Mouse (Mus musculus): ENCODE measurements around the gene Rab3c. TPM values are rescaled to one million over a fixed set of nuclear protein-coding genes. Genes with fewer than 3 reads are reported as not detected.

Gene Rab3c
- polyA plus RNA-seq, 1 experiment from 2014 or later: 3.0 TPM

DNA sequence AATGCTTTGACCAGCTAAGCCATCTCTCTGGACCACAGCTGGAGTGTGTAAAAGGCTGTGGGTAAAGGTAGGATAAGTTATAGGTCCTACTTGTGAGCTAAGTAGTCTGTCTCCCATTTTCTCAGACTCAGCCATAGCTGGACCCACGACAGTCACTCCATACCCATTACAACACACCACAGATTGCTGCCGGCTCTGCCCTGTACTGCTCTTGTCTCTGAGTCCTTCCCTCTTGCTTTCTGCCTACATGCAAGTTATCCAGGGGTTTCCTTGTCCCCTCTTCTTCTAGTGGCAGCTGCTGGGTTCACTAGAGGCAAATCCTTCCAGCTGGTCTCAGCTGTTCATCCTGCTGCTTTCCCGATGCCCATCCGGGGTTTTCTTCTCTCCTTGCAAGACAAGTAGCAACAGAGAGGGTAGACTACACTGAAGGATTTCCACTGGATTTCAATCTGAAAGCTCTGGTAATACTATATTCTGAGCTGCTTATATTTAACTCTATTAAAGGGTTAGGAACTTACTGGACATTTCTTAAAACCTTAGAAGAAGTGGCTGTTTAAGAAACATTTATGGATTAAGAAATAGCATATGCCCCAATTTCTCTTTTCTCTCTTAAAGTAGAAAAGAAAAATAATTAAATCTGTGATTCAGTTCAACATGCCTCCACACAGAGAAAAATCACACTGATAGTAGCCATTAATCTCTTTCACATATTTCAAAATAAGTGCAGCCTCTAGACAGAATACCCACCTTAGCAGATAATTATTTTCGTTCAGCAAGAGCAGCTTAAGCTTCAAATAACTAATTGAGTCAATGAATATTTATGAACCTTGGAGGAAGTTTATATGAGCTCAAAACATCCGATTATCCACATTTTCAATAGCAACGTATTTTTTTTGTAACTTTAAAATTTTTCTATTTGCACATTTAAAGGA, 121.9 kb downstream of the Rab3c start:
- Histone ChIP-seq H3K27ac (ENCODE audit: low read depth, low read length) (no peak overlapping the region), H3K4me3 (ENCODE audit: low read depth, low read length) (no peak overlapping the region), H3K36me3 (ENCODE audit: control insufficient read depth, insufficient read depth) (no peaks in the 10 kb centered on the region), H3K4me2 (replicated peaks; ENCODE audit: low read depth) (no peak overlapping the region), H3K4me1 (replicated peaks; ENCODE audit: control insufficient read depth, insufficient read depth, low read length) (no peaks in the 10 kb centered on the region), H3K9me3 (ENCODE audit: control insufficient read depth) (no peaks in the 10 kb centered on the region), H3K27me3 (replicated peaks; ENCODE audit: control insufficient read depth, insufficient read depth, low read length) (no peaks in the 10 kb centered on the region), H3K9ac (ENCODE audit: low read depth, low read length) (no peak overlapping the region)
- 73% methylated on average over 7 of the region's 7 CpGs for WGBS
- no peak for TF ChIP-seq CTCF (IDR thresholded peaks at IDR 0.05; ENCODE audit: low read depth)
- ATAC-seq: no peak

DNA sequence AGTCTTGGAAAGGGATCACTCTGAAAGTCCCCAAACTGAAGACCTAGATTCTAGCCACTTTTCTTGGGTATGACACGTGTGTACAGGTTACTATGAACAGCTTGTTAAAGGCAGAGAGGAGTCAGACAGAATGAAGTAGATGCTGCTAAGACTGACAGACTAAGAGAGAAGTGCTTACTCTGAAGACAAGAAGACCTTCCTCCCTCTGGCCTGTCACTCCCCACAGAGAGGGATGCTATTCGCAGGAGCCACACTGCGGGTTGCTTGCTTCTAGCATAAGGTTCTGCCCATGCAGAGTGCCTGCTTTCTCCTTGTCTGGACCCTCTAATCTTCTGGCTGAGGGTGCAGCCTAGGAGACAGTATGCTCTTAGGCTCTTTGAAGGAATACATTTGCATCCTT, 135.3 kb downstream of the Rab3c start:
- Histone ChIP-seq H3K9me3 (ENCODE audit: control insufficient read depth) (no peaks in the 10 kb centered on the region), H3K27me3 (replicated peaks; ENCODE audit: control insufficient read depth, insufficient read depth, low read length) (no peaks in the 10 kb centered on the region), H3K36me3 (ENCODE audit: control insufficient read depth, insufficient read depth) (no peaks in the 10 kb centered on the region), H3K9ac (ENCODE audit: low read depth, low read length) (no peak overlapping the region), H3K4me2 (replicated peaks; ENCODE audit: low read depth) (no peak overlapping the region), H3K4me3 (ENCODE audit: low read depth, low read length) (no peak overlapping the region), H3K27ac (ENCODE audit: low read depth, low read length) (no peak overlapping the region), H3K4me1 (replicated peaks; ENCODE audit: control insufficient read depth, insufficient read depth, low read length) (no peaks in the 10 kb centered on the region)
- WGBS: 58% methylated on average over 3 of the region's 3 CpGs
- no peak for ATAC-seq
- TF ChIP-seq CTCF (IDR thresholded peaks at IDR 0.05; ENCODE audit: low read depth): no peak

DNA sequence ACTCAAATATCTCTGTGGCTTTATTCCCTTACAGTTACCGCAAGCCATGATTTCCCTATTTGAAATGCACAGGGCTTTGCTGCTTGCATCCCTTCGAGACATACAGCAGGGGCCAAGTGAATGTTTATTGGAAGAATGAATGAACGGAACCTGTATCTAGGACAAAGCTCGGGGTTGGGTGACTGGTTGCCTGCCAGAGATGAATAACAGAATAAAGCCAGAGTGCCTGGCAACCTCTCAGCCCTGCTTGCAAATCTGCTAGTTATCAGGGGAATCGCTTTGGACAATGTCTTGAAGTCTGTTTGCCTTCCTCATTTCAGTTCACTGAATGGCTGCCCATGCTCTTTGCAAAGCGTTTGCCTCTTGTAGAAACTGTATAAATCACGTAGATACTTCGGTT, 135.8 kb downstream of the Rab3c start:
- H3K9me3 ChIP-seq (ENCODE audit: control insufficient read depth): no peaks in the 10 kb centered on the region

DNA sequence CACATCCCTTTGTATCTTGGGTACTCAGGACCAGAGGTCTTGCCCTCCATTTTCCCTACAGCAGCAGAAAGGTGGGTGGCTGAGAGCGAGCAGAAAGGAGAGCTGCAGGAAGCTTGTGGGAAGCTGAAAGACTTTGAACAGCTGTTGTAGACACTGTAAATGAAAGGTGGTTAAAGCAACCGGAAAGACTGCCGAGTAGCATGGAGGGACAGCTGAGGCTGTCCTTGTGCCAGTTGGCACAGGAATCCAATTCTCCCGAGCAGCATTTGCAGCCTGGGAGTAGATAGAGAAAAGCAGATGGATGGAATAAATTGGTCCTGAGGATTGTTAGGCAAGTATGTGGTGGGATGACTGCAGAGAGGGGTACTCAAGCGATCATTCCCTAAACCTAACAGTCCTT, 141.5 kb downstream of the Rab3c start:
- Histone ChIP-seq H3K27me3 (replicated peaks; ENCODE audit: control insufficient read depth, insufficient read depth, low read length) (no peaks in the 10 kb centered on the region), H3K9me3 (ENCODE audit: control insufficient read depth) (no peaks in the 10 kb centered on the region), H3K4me1 (replicated peaks; ENCODE audit: control insufficient read depth, insufficient read depth, low read length) (no peaks in the 10 kb centered on the region), H3K4me3 (ENCODE audit: low read depth, low read length) (no peak overlapping the region), H3K4me2 (replicated peaks; ENCODE audit: low read depth) (no peak overlapping the region), H3K9ac (ENCODE audit: low read depth, low read length) (no peak overlapping the region), H3K36me3 (ENCODE audit: control insufficient read depth, insufficient read depth) (no peaks in the 10 kb centered on the region), H3K27ac (ENCODE audit: low read depth, low read length) (no peak overlapping the region)
- WGBS: 67% methylated on average over 5 of the region's 5 CpGs
- ATAC-seq: no peak
- no peak for TF ChIP-seq CTCF (IDR thresholded peaks at IDR 0.05; ENCODE audit: low read depth)

More for the DNA sequence above, 135.8 kb downstream of the Rab3c start:
- ATAC-seq: no peak
- H3K27me3 ChIP-seq (replicated peaks; ENCODE audit: control insufficient read depth, insufficient read depth, low read length): no peaks in the 10 kb centered on the region
- H3K27ac ChIP-seq (ENCODE audit: low read depth, low read length): no peak overlapping the region
- WGBS: 32% methylated on average over 8 of the region's 8 CpGs
- H3K4me1 ChIP-seq (replicated peaks; ENCODE audit: control insufficient read depth, insufficient read depth, low read length): no peaks in the 10 kb centered on the region
- TF ChIP-seq CTCF (IDR thresholded peaks at IDR 0.05; ENCODE audit: low read depth): no peak
- H3K4me2 ChIP-seq (replicated peaks; ENCODE audit: low read depth): no peak overlapping the region
- H3K9ac ChIP-seq (ENCODE audit: low read depth, low read length): no peak overlapping the region
- H3K36me3 ChIP-seq (ENCODE audit: control insufficient read depth, insufficient read depth): no peaks in the 10 kb centered on the region
- no peak overlapping the region for H3K4me3 ChIP-seq (ENCODE audit: low read depth, low read length)

DNA sequence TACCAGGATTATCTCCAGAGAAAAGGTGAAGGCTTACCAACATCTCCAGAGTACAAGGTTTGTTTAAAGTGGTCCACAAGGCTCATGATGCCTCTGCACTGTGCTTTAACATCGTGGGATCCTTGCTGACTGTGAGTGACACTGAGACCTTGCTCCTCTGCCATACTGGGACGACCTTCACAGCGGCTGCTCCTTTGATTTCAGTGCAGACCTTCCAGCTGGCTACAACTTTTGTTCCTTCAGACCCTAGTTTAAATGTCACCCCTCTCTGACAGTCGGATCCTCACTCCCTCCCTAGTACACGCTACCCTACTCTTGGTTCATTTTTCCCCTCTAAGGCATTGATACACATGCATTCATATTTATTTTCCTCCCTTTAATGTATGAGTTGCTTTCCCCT, 142.2 kb downstream of the Rab3c start:
- Histone ChIP-seq H3K4me1 (replicated peaks; ENCODE audit: control insufficient read depth, insufficient read depth, low read length) (no peaks in the 10 kb centered on the region), H3K4me2 (replicated peaks; ENCODE audit: low read depth) (no peak overlapping the region), H3K9me3 (ENCODE audit: control insufficient read depth) (no peaks in the 10 kb centered on the region), H3K27ac (ENCODE audit: low read depth, low read length) (no peak overlapping the region), H3K27me3 (replicated peaks; ENCODE audit: control insufficient read depth, insufficient read depth, low read length) (no peaks in the 10 kb centered on the region), H3K36me3 (ENCODE audit: control insufficient read depth, insufficient read depth) (no peaks in the 10 kb centered on the region), H3K4me3 (ENCODE audit: low read depth, low read length) (no peak overlapping the region), H3K9ac (ENCODE audit: low read depth, low read length) (no peak overlapping the region)
- TF ChIP-seq CTCF (IDR thresholded peaks at IDR 0.05; ENCODE audit: low read depth): no peak
- WGBS: 53% methylated on average over 5 of the region's 5 CpGs
- no peak for ATAC-seq

DNA sequence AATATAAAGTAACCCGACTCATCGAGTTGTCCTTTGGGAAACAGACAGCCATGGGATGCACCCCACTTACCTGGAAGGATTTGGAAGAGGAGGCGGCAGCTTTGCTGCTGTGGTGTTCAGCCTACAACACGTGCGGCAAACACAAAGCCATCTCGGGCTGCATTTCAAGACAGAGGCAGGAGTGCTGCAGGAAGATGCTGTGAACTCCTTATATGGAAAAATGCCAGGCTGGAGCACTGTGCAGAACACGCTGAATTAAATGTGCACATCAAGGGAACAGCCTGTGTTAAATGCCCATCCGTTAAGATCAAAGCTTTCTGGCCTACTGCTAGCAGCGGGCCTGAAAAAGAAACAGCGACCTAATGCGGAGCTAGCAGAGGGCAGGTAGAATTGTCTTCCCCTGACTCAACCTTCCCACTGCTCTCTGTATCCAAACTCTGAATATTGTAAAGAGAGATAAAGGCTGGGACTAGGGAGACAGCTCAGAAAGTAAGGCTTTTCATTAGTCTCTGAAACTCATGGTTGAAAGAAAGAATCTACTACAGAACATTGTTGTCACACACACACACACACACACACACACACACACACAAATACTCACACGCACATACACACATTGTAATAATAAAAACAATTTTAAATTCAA, 153.1 kb downstream of the Rab3c start:
- Histone ChIP-seq H3K27ac (ENCODE audit: low read depth, low read length) (no peak overlapping the region), H3K9ac (ENCODE audit: low read depth, low read length) (no peak overlapping the region), H3K27me3 (replicated peaks; ENCODE audit: control insufficient read depth, insufficient read depth, low read length) (no peaks in the 10 kb centered on the region), H3K4me3 (ENCODE audit: low read depth, low read length) (no peak overlapping the region), H3K36me3 (ENCODE audit: control insufficient read depth, insufficient read depth) (no peaks in the 10 kb centered on the region), H3K9me3 (ENCODE audit: control insufficient read depth) (no peaks in the 10 kb centered on the region), H3K4me2 (replicated peaks; ENCODE audit: low read depth) (no peak overlapping the region), H3K4me1 (replicated peaks; ENCODE audit: control insufficient read depth, insufficient read depth, low read length) (no peaks in the 10 kb centered on the region)
- WGBS: 70% methylated on average over 12 of the region's 12 CpGs
- ATAC-seq: no peak
- TF ChIP-seq CTCF (IDR thresholded peaks at IDR 0.05; ENCODE audit: low read depth): no peak
